Comparison of ENCODE assay signal across 8 mouse cellular contexts in genomic region chr17:33092391-33093193, GRCm38 (mm10). TPM values are rescaled to one million over a fixed set of nuclear protein-coding genes. Genes with fewer than 3 reads are reported as not detected.
A peak's percentile ranks its signal among the peaks of the same experiment; 100 is the strongest.
DNase-seq lines count a peak whose midpoint lies in the region; ATAC-seq and TF ChIP-seq lines count a peak whose summit lies in the region.

No protein-coding gene starts in this region.

- intact Hi-C loops in left cerebral cortex, postnatal 36 days (cut with DNase I) = loop anchor here (5.0 kb wide), 1 partner anchor 100 kb away; the partner anchor contains the start of gene Zfp952

- ATAC-seq in embryonic facial prominence, embryonic 11.5 days (replicated peaks; ENCODE audit: insufficient number of reproducible peaks, low FRiP score, low TSS enrichment, low read depth) = peak; percentile 45; the same call in 1 of the 2 replicates
- peak; percentile 67 for ATAC-seq in granulocyte monocyte progenitor cell, adult 5-6 weeks (replicated peaks; ENCODE audit: poor library complexity, severe bottlenecking)
- peak; percentile 68 for ATAC-seq in intestine, postnatal 0 days

- H3K4me3 ChIP-seq in embryonic facial prominence, embryonic 11.5 days (ENCODE audit: low read depth, low read length) = peak overlapping the region; percentile 57
- peak overlapping the region; percentile 79 for H3K4me3 ChIP-seq in intestine, postnatal 0 days (ENCODE audit: low read depth, low read length)
- peak overlapping the region; percentile 75 for H3K4me3 ChIP-seq in midbrain, embryonic 10.5 days

- H3K27ac ChIP-seq in embryonic facial prominence, embryonic 11.5 days (replicated peaks; ENCODE audit: low read depth, low read length) = no peak overlapping the region; the same call in 1 of the 2 replicates
- H3K27ac ChIP-seq in intestine, postnatal 0 days (ENCODE audit: low read depth, low read length) = peak overlapping the region; percentile 90
- H3K27ac ChIP-seq in midbrain, embryonic 10.5 days (replicated peaks) = peak overlapping the region; percentile 92

- H3K36me3 ChIP-seq in embryonic facial prominence, embryonic 11.5 days (replicated peaks; ENCODE audit: control insufficient read depth, insufficient read depth, low read depth, low read length) = no peaks in the 10 kb centered on the region
- H3K36me3 ChIP-seq in intestine, postnatal 0 days (ENCODE audit: control insufficient read depth, insufficient read depth) = no peaks in the 10 kb centered on the region
- no peaks in the 10 kb centered on the region for H3K36me3 ChIP-seq in midbrain, embryonic 10.5 days

- H3K9ac ChIP-seq in embryonic facial prominence, embryonic 11.5 days (replicated peaks; ENCODE audit: low read length) = peak overlapping the region; percentile 70
- peak overlapping the region; percentile 70 for H3K9ac ChIP-seq in intestine, postnatal 0 days (ENCODE audit: low read depth, low read length)

- H3K4me2 ChIP-seq in embryonic facial prominence, embryonic 11.5 days (ENCODE audit: low read depth, low read length) = peak overlapping the region; percentile 60
- peak overlapping the region; percentile 78 for H3K4me2 ChIP-seq in intestine, postnatal 0 days (replicated peaks; ENCODE audit: low read depth)

- no peaks in the 10 kb centered on the region for H3K27me3 ChIP-seq in embryonic facial prominence, embryonic 11.5 days (ENCODE audit: control insufficient read depth, insufficient read depth, low read length)
- no peaks in the 10 kb centered on the region for H3K27me3 ChIP-seq in intestine, postnatal 0 days (replicated peaks; ENCODE audit: control insufficient read depth, insufficient read depth, low read length)
- H3K27me3 ChIP-seq in midbrain, embryonic 10.5 days (ENCODE audit: low read depth, poor library complexity, severe bottlenecking) = no peaks in the 10 kb centered on the region

- peak; percentile 78 for DNase-seq in adrenal gland, postnatal 25 days
- peak; percentile 81 for DNase-seq in embryonic facial prominence, embryonic 11.5 days (ENCODE audit: low spot score)
- DNase-seq in left cerebral cortex, postnatal 36 days (ENCODE audit: low spot score in 2 of 2) = peak; percentile 85 to 87
- peak; percentile 82 for DNase-seq in midbrain, embryonic 10.5 days (ENCODE audit: low spot score)
- peak; percentile 75 for DNase-seq in right cerebral cortex, postnatal 4 days
- peak; percentile 90 for DNase-seq in yolk sac, embryonic 10.5 days (ENCODE audit: low spot score)

- H3K9me3 ChIP-seq in embryonic facial prominence, embryonic 11.5 days (replicated peaks; ENCODE audit: control insufficient read depth, low read length) = no peaks in the 10 kb centered on the region
- H3K9me3 ChIP-seq in intestine, postnatal 0 days (ENCODE audit: control insufficient read depth) = no peaks in the 10 kb centered on the region
- no peaks in the 10 kb centered on the region for H3K9me3 ChIP-seq in midbrain, embryonic 10.5 days (replicated peaks)

- TF ChIP-seq CTCF in intestine, postnatal 0 days (IDR thresholded peaks at IDR 0.05; ENCODE audit: low read depth) = no peak

- WGBS in embryonic facial prominence, embryonic 11.5 days = 4% methylated on average over 31 of the region's 31 CpGs
- 2% methylated on average over 31 of the region's 31 CpGs for WGBS in intestine, postnatal 0 days
- WGBS in midbrain, embryonic 10.5 days = 3% methylated on average over 31 of the region's 31 CpGs

- H3K4me1 ChIP-seq in embryonic facial prominence, embryonic 11.5 days (ENCODE audit: control insufficient read depth, insufficient read depth, low read length) = no peaks in the 10 kb centered on the region
- H3K4me1 ChIP-seq in intestine, postnatal 0 days (replicated peaks; ENCODE audit: control insufficient read depth, insufficient read depth, low read length) = peaks cover 6% of the 10 kb centered on the region
- H3K4me1 ChIP-seq in midbrain, embryonic 10.5 days = peaks cover 27% of the 10 kb centered on the region

RNA-seq across cellular contexts. Expression of gene Zfp563, which starts 3.5 kb away (rescaled TPM):
- 12.0 and 12.6 TPM in 2 replicates for total RNA-seq in adrenal gland, postnatal 25 days (2021)
- polyA plus RNA-seq in embryonic facial prominence, embryonic 11.5 days (2014; fragmentation: Nextera tagmentation; extraction: Ambion mirVana) = 9.8 and 11.2 TPM in 2 replicates
- total RNA-seq in granulocyte monocyte progenitor cell, adult 5-6 weeks (2014; fragmentation: Nextera tagmentation) = 1.2 and 12.9 TPM in 2 replicates
- 1.6 and 3.3 TPM in 2 replicates for total RNA-seq in granulocyte monocyte progenitor cell, adult 5-6 weeks (2017)
- polyA plus RNA-seq in intestine, postnatal 0 days (2015; fragmentation: Nextera tagmentation; extraction: Ambion mirVana) = 3.3 TPM in 2 replicates
- 10 to 100 TPM; 15.4 to 19.9 TPM for total RNA-seq in left cerebral cortex, postnatal 36 days (2021)
- 6.6 and 8.1 TPM in 2 replicates for polyA plus RNA-seq in midbrain, embryonic 10.5 days (2016; fragmentation: Nextera tagmentation; extraction: Ambion mirVana)

RNA-seq across cellular contexts. Expression of gene 4921501E09Rik, which starts 24.7 kb away (rescaled TPM):
- total RNA-seq in adrenal gland, postnatal 25 days (2021) = not detected in 2 replicates
- not detected in 2 replicates for polyA plus RNA-seq in embryonic facial prominence, embryonic 11.5 days (2014; fragmentation: Nextera tagmentation; extraction: Ambion mirVana)
- not detected in 2 replicates for total RNA-seq in granulocyte monocyte progenitor cell, adult 5-6 weeks (2014; fragmentation: Nextera tagmentation)
- not detected in 2 replicates for total RNA-seq in granulocyte monocyte progenitor cell, adult 5-6 weeks (2017)
- polyA plus RNA-seq in intestine, postnatal 0 days (2015; fragmentation: Nextera tagmentation; extraction: Ambion mirVana) = not detected in 2 replicates
- not detected for total RNA-seq in left cerebral cortex, postnatal 36 days (2021)
- polyA plus RNA-seq in midbrain, embryonic 10.5 days (2016; fragmentation: Nextera tagmentation; extraction: Ambion mirVana) = not detected in 2 replicates

RNA-seq across cellular contexts. Expression of gene Morc2b, which starts 46.9 kb away (rescaled TPM):
- total RNA-seq in adrenal gland, postnatal 25 days (2021) = not detected in 2 replicates
- 0.18 TPM in 1 of 2 replicates, not detected in the other for polyA plus RNA-seq in embryonic facial prominence, embryonic 11.5 days (2014; fragmentation: Nextera tagmentation; extraction: Ambion mirVana)
- not detected in 2 replicates for total RNA-seq in granulocyte monocyte progenitor cell, adult 5-6 weeks (2014; fragmentation: Nextera tagmentation)
- not detected in 2 replicates for total RNA-seq in granulocyte monocyte progenitor cell, adult 5-6 weeks (2017)
- not detected in 2 replicates for polyA plus RNA-seq in intestine, postnatal 0 days (2015; fragmentation: Nextera tagmentation; extraction: Ambion mirVana)
- 1 to 10 TPM; 2.0 to 4.9 TPM for total RNA-seq in left cerebral cortex, postnatal 36 days (2021)
- 0.06 TPM in 1 of 2 replicates, not detected in the other for polyA plus RNA-seq in midbrain, embryonic 10.5 days (2016; fragmentation: Nextera tagmentation; extraction: Ambion mirVana)

RNA-seq across cellular contexts. Expression of gene Zfp763, which starts 59.4 kb away (rescaled TPM):
- total RNA-seq in adrenal gland, postnatal 25 days (2021) = 6.0 and 11.8 TPM in 2 replicates
- polyA plus RNA-seq in embryonic facial prominence, embryonic 11.5 days (2014; fragmentation: Nextera tagmentation; extraction: Ambion mirVana) = 26.2 and 27.0 TPM in 2 replicates
- total RNA-seq in granulocyte monocyte progenitor cell, adult 5-6 weeks (2014; fragmentation: Nextera tagmentation) = 3.2 TPM in 2 replicates
- 11.2 and 14.5 TPM in 2 replicates for total RNA-seq in granulocyte monocyte progenitor cell, adult 5-6 weeks (2017)
- polyA plus RNA-seq in intestine, postnatal 0 days (2015; fragmentation: Nextera tagmentation; extraction: Ambion mirVana) = 3.7 and 4.1 TPM in 2 replicates
- 10 to 100 TPM; 18.3 to 19.6 TPM for total RNA-seq in left cerebral cortex, postnatal 36 days (2021)
- 16.8 and 18.5 TPM in 2 replicates for polyA plus RNA-seq in midbrain, embryonic 10.5 days (2016; fragmentation: Nextera tagmentation; extraction: Ambion mirVana)
